Mouse (Mus musculus) liver, adult 2 months (tissue): ENCODE measurements around the gene Lsm12. TPM values are rescaled to one million over a fixed set of nuclear protein-coding genes. Genes with fewer than 3 reads are reported as not detected.

Experiments
- DNase-seq: peaks from one replicate; pipeline ENCODE4 v3.0.0-alpha.2; 2011; ENCODE audit warnings: low read depth, low spot score; ENCODE audit errors: extremely low read depth
- H3K27ac ChIP-seq: fragments of 200-500 bp; replicated peaks from 2 replicates; pipeline ENCODE4 v1.5.1; 2012; ENCODE audit warnings: low read depth, mild to moderate bottlenecking, control low read depth, inconsistent platforms, low read length; ENCODE audit not compliant: insufficient read depth
- H3K27me3 ChIP-seq: fragments of 200-500 bp; 2 replicates; pipeline ENCODE4 v1.6.1; 2012; ENCODE audit warnings: mild to moderate bottlenecking, moderate library complexity, low read length, inconsistent platforms; ENCODE audit not compliant: control insufficient read depth, insufficient read depth
- H3K36me3 ChIP-seq: fragments of 200-500 bp; 2 replicates; pipeline ENCODE4 v1.6.1; 2012; ENCODE audit warnings: low read length, inconsistent platforms; ENCODE audit not compliant: control insufficient read depth, insufficient read depth
- H3K4me1 ChIP-seq: fragments of 200-500 bp; 2 replicates; pipeline ENCODE4 v1.6.1; 2011; ENCODE audit warnings: low read length; ENCODE audit not compliant: control insufficient read depth, insufficient read depth
- H3K4me3 ChIP-seq: fragments of 200-500 bp; 2 replicates; pipeline ENCODE4 v1.5.1; 2011; ENCODE audit warnings: low read depth, mild to moderate bottlenecking, control low read depth, low read length, moderate library complexity; ENCODE audit not compliant: insufficient read depth
- H3K79me2 ChIP-seq: fragments of 200-500 bp; 2 replicates; pipeline ENCODE4 v1.6.1; 2012; ENCODE audit warnings: inconsistent platforms, mild to moderate bottlenecking, low read length, moderate library complexity; ENCODE audit not compliant: control insufficient read depth, insufficient read depth
- H3K9ac ChIP-seq: fragments of 200-500 bp; 2 replicates; pipeline ENCODE4 v1.6.1; 2012; ENCODE audit warnings: low read depth, mild to moderate bottlenecking, control low read depth, inconsistent platforms, low read length
- CTCF ChIP-seq: fragments of 200-500 bp; IDR thresholded peaks from 2 replicates; pipeline ENCODE4 v1.5.1; 2011; ENCODE audit warnings: low read depth, low read length, control low read depth
- POLR2A ChIP-seq: fragments of 200-500 bp; IDR thresholded peaks from 2 replicates; pipeline ENCODE4 v1.6.1; 2011; ENCODE audit warnings: low read length, control low read depth; ENCODE audit not compliant: insufficient read depth; ENCODE audit errors: extremely low read depth
- WGBS: fragments of 180-500 bp; shearing (Covaris S2); methylation state at CpG from one replicate; pipeline ENCODE4 v1.1.7; 2018; 5-methylcytosine and 5-hydroxymethylcytosine counted together
- polyA plus RNA-seq: library from polyadenylated mRNA; depleted of rRNA; stranded (reverse); fragments of >200 nt; gene quantifications from 2 replicates; pipeline ENCODE4 v1.2.3, GENCODE M21; 2012
- total RNA-seq: library from RNA; depleted of rRNA; stranded (reverse); fragments of >200 nt; gene quantifications from 2 replicates; pipeline ENCODE4 v1.2.3, GENCODE M21; 2014

The Lsm12 gene
- total and polyA plus RNA-seq, 2 experiments = 11.4 to 24.5 TPM

DNA sequence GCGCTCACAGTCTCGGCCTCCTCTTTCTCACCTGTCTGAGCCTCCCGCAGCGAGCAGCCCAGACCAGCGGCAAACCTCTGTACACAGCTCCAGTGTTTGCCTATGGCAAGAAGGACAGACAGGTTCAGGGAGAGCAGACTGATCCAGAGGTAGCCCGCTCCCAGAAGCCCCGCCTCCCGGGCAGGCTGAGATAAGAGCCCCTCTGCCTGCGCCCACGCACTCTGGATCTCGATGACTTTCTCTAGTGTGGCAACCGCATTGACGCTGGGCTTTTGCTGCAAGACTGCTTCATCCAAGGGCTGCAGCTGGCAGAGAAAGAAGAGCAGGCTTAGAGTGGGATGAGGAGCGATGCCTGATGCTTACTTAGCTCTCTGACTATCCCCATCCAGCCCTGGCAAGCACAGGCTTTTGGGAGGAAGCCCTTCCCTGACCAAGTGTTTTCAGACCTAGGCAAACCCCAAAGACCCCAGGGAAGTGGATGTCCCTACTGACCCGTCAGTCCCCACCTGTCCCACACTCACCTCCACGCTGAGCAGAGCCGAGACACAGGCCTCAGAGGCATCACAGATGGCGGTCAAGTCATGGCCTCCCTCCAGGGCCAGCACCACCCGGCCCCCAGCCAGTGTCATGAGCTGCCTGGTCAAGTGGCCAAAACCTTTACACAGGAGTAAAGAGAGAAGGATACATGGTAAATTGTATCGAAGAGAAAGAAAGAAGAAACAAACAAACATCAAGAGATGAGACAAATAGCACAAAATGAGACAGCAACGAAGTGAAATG is 11.1 kb upstream of the Lsm12 start:
- Histone ChIP-seq H3K4me1 (no peaks in the 10 kb centered on the region), H3K79me2 (no peaks in the 10 kb centered on the region), H3K9ac (no peak overlapping the region), H3K27me3 (no peaks in the 10 kb centered on the region), H3K36me3 (peaks cover 9% of the 10 kb centered on the region; the same call in 1 of the 2 replicates), H3K4me3 (no peak overlapping the region), H3K27ac (no peak overlapping the region)
- TF ChIP-seq POLR2A (no peak), CTCF (no peak)
- 80% methylated on average over 21 of the region's 21 CpGs for WGBS
- DNase-seq = no peak

DNA sequence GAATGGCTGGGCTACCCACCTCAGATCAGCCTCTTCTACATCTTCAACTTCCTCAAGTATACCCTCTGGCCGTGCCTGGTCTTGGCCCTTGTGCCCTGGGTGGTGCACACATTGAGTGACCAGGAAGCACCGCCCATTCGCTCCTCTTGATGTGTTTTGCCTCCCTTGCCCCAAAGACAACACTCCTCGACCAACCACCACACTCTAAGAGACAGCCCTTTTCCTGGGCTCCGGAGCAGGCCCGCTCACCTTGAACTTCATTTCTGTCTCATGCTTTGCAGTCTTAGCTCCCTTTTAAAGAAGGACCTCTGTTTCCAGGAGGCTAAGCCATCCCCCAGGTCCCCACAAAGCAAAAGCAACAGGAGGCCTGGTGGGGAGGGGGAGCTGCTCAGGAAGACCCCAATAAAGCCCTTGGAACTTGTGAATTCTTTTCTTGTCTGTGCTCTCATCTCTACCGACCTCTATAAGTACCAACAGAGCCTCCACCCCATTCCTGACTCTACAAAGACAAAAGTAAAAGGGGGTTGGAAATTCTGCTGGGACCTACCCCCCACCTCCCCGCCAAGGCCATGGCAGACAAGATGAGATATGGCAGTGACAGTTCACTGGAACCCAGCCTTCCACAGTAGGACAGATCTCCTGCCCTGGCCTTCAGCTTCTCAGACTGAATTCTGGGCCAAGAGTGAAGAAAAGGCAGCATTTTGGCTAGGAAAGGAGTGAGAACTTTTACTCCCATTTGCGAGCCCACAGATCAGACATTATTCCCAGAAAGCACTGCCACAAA is 8.8 kb upstream of the Lsm12 start:
- DNase-seq = no peak
- peaks cover 7% of the 10 kb centered on the region; the same call in 1 of the 2 replicates for H3K36me3 ChIP-seq

DNA sequence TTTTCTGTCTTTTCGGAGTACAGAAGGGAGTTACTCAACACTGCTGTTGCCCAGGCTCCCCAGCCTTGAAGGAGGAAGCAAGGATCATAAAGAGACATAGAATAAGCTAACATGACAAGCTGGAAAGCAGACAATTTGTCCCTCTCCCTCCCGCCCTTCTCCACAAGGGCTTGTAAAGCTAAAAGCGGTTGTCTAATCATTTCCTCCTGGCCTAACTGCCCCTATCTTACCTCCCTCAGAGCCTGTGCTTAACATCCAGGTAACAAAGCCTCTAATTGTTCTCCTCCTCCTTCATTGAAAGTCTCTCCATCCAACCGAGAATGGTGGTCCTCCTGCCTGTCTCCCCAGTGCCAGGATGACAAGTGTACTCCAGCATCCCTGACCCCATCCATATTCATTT is 5.8 kb upstream of the Lsm12 start:
- Histone ChIP-seq H3K27me3 (no peaks in the 10 kb centered on the region), H3K4me1 (peaks cover 8% of the 10 kb centered on the region)
- 66% methylated on average over 4 of the region's 4 CpGs for WGBS

More for the DNA sequence above, 8.8 kb upstream of the Lsm12 start:
- no peak overlapping the region for H3K27ac ChIP-seq
- no peak overlapping the region for H3K9ac ChIP-seq
- no peaks in the 10 kb centered on the region for H3K79me2 ChIP-seq
- no peaks in the 10 kb centered on the region for H3K27me3 ChIP-seq
- 0 out of 2 replicates have a peak, but pooled peaks cover 5% of the 10 kb centered on the region for H3K4me1 ChIP-seq
- 91% methylated on average over 9 of the region's 9 CpGs for WGBS
- no peak overlapping the region for H3K4me3 ChIP-seq
- TF ChIP-seq CTCF (no peak), POLR2A (no peak)

DNA sequence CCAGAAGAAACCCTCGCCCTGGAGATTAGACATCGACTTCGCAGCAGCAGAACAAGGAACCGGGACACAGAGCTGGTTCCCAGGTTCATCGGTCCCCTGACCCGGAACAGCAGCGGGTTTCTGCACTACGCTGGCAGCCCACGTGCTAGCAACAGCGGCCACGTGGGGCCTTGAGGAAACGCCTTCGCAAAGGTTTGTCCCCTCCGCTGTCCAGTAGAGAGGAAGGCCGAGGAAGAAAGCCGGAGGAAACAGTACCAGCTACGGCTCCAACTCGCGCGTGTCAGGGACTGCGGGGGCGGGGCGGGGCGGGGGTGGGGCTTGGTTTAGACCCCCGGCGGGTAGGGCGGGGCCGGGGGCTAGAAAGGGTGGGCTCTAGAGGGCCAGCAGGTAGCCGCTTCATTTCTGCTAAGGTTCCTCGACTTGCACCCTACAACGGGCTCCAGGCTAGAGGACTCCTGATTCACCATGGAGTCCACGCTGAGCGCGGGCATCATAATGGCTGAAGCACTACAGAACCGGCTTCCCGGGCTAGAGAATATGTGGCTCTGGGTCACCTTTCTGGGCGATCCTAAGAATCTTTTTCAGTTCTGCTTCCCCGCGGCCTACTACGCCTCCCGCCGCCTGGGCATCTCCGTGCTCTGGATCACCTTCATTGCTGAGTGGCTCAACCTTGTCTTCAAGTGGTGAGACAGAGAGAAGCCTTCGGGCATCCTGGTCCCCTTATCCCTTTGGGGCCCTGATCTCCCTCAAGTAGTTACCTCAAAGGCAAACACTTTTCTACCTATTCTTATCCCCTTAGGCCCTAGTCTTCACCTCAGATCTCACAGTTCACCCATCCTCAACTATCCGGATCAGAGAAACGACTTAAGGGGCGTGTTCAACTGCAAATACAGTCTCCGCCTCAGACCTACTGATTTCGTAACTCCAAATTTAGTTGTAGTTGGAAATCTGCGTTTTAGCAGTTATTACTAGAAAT is 4.7 kb upstream of the Lsm12 start, which contains the start of gene G6pc3:
Gene G6pc3 (plus strand): TSS at position 160 of the 976 bp plus-strand sequence.
- H3K4me1 ChIP-seq = peaks cover 9% of the 10 kb centered on the region
- peak within 1 kb of the TSS; percentile 64 for H3K9ac ChIP-seq
- H3K79me2 ChIP-seq = peaks cover 3% of the 10 kb centered on the region
- peak; percentile 91 for DNase-seq
- under 1% methylated on average over 50 of the region's 50 CpGs for WGBS
- H3K36me3 ChIP-seq = 0 out of 2 replicates have a peak, but pooled peaks cover under 1% of the 10 kb centered on the region
- TF ChIP-seq POLR2A (no peak), CTCF (no peak)
- no peaks in the 10 kb centered on the region for H3K27me3 ChIP-seq
- peak within 1 kb of the TSS; percentile 53 for H3K27ac ChIP-seq
- H3K4me3 ChIP-seq = peak within 1 kb of the TSS; percentile 76

More for the DNA sequence above, 5.8 kb upstream of the Lsm12 start:
- H3K9ac ChIP-seq = no peak overlapping the region
- peaks cover 5% of the 10 kb centered on the region; the same call in 1 of the 2 replicates for H3K36me3 ChIP-seq
- no peaks in the 10 kb centered on the region for H3K79me2 ChIP-seq
- no peak overlapping the region for H3K4me3 ChIP-seq
- no peak for DNase-seq
- no peak overlapping the region for H3K27ac ChIP-seq
- TF ChIP-seq POLR2A = no peak
- TF ChIP-seq CTCF = no peak

DNA sequence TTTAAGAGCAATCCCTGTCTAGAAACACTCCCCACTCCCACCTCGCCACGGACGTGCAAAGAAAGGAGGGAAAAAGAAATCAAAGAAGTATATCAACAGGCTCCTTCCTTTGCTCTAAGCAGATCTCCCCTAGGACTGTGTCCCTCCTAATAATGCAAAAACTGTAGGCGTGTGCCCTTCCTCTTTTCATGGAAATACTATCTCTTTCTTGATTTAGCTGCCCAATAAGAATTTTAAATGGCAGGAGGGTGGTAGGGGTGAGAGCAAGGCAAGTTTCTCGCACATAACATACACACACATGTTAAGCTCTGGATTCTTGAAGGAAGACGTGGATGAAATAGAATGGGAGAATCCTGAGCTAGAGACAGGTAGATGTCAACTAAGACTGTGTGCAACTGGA is 3.9 kb upstream of the Lsm12 start:
- Histone ChIP-seq H3K27ac (peak overlapping the region; percentile 40; the same call in 1 of the 2 replicates), H3K4me1 (peaks cover 13% of the 10 kb centered on the region), H3K79me2 (peaks cover 10% of the 10 kb centered on the region), H3K36me3 (no peaks in the 10 kb centered on the region), H3K4me3 (no peak overlapping the region), H3K9ac (0 out of 2 replicates have a peak overlapping the region, but pooled peaks have one; percentile 8), H3K27me3 (no peaks in the 10 kb centered on the region)
- TF ChIP-seq CTCF = no peak
- TF ChIP-seq POLR2A = no peak
- DNase-seq = no peak
- WGBS = 67% methylated on average over 6 of the region's 6 CpGs
